Mouse (Mus musculus): ENCODE measurements around the gene Krtcap2.

Krtcap2 gene

DNA sequence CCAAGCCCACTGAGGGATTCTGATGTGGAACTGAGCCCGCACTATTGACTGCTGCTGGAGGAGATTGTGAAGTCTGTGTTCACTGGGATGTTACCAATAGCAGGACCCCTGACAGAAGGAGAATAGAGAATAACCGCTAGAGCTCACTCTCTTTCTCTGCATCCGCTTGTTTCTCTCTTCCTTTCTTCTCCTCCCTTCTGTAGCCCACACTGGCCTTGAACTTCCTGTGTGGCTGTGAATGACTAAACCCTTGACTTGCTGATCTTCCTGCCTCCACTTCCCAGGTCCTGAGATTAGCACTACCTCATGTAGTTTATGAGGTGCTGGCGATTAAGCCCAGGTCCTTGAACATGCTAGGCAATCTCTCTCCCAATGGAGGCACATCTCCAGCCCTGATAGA is 1.7 kb downstream of the Krtcap2 start:
- DNase-seq (ENCODE audit: low read depth), result no peak

DNA sequence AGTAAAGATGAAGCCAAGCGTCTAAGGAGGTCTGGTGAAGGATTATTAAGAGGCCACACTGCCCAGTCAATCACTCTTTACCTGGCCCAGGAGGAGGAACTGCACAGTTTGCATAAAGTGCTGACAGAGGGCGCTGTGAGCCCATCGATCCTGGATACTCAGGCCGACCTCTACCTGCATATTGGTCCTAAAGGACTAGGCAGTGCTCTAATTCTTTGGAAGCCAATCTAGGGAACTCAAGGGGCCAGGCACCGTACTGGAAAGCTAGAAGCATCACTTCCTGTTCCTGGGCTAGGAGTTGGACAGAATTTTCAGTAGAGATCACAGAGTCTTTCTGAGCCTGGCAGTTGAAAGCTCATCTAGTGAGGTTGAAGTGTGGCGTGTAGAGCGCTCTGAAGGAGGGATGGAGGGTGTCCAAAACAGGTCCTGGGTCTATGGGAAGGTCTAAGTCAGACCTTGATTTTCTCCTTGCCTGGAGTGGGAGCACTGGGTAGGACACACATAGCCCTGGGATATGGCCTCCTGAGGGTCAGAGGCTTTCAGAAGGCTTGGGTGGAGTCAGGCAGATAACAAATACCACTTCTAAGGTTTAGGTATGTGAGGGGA is 4.8 kb downstream of the Krtcap2 start:
- DNase-seq (ENCODE audit: low read depth), result peak; percentile 76

DNA sequence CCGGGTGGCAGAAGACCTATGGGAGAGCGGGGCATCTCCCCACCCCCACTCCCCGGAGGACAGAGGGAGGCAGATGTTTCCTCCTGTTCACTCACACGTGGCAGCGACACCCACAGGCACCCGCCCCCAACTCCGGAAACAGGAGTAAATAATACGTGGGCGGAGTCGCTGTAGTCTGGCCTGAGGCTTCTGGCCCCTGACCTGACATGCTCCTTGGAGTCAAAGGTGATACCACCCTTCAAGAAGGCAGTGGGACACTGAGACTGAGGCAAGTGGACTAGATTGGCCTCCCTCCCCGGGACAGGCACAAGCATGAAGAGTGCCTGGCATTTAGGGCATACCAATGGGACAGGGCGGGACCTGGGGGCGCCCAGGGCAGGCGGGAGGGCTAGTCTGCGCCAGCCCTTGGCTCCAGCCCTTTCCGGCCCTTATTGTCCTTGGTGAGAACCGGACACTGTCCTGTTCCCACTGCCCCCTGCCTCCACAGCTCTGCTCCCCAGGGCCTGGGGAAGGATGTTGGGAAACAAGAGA is 5.7 kb downstream of the Krtcap2 start:
- no peak for DNase-seq (ENCODE audit: low read depth)

DNA sequence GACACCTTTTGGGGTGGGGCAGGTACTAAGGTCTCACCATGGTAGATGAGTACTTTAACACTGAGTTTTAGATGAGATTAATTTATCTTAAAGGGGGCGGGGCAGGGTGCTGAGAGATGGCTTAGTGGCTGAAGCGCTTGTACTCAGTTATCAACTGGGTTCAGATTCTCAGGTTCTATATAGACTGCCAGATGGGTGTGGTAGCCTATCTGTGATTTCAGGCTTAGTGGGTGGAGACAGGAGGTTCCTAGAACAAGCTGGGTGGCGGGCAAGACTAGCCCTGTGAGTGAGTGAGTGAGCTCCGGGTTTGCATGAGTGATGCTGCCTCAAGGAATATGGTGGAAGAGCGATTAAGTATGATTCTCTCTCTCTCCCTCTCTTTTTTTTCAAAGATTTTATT is 9.2 kb downstream of the Krtcap2 start:
- no peak for DNase-seq (ENCODE audit: low read depth)

DNA sequence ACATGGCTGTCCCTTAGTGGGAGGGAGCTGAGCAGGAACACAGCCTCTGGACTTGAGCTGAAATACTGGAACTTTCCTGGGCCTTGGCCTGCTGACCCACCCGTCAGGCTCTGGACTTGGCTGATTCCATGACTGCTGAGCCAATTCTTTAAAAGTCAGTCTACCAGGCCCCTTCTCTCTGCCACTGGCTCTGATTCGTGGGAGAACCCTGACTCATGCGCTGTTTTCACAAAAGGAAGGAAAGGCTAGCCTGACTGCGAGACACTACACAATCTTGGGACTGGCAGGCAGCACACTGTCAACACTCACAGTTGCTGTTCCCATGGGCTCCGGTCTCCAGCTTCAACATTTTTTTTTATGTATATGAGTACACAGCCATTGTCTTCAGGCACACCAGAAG is 10.4 kb downstream of the Krtcap2 start:
- DNase-seq (ENCODE audit: low read depth), result peak; percentile 58

DNA sequence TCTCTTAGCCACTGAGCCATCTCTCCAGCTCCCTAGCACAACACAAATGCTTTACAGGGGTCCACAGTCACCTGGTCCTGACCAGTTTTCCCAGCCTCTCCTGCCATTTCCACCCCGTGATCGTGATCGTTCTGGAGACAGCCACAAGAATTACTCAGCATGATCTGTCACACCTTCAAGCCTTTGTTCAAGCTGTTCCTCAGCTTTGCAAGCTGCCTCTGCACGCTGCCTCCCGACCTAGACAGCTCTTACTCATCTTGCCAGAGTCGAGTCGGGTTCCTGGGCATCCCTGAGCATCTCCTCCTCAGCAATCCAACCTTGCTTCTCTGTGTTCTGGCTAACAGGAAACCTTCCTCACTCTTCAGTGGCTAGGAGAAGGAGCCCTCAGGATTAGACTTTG is 13.3 kb downstream of the Krtcap2 start, which contains the start of gene Dpm3:
Gene Dpm3, plus strand, starts transcription at position 283 of the 400 bp plus-strand sequence.
- DNase-seq (ENCODE audit: low read depth), result no peak

DNA sequence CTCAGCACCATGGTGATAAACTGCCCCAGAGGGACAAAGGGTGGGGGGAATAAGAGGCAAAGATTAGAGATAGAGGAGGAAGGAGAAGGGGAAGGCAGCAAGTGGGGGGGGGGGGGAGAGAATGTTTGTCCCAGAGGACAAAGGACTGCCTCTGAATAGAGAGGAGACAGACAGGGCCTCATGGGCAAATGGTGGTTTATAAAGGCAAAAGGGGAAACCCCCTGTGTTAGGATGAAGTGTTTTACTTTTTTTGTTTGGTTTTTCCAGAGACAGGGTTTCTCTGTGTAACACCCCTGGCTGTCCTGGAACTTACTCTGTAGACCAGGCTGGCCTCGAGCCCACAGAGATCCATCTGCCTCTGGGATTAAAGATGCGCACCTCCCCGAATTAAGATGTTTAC is 14.4 kb downstream of the Krtcap2 start:
- no peak for DNase-seq (ENCODE audit: low read depth)

DNA sequence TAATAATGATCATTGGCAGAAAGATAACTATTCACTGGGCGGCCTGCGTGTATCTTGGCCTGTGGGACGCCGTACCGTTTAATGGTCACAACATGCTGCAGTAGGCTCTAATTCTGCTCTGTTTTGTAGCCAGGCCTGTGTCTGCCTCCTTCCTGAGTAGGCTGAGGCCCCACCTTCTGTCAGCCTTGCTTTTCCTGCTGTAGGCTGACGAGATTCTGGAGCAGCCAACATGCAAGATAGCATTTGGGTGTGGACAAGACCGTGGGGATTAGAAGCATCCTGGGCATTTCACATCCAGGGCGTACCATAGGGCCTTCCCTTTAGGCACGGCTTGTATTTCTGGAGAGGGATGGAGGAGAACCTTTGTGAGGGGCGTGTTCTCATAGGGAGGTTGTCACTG is 16.7 kb downstream of the Krtcap2 start:
- DNase-seq (ENCODE audit: low read depth), result no peak

DNA sequence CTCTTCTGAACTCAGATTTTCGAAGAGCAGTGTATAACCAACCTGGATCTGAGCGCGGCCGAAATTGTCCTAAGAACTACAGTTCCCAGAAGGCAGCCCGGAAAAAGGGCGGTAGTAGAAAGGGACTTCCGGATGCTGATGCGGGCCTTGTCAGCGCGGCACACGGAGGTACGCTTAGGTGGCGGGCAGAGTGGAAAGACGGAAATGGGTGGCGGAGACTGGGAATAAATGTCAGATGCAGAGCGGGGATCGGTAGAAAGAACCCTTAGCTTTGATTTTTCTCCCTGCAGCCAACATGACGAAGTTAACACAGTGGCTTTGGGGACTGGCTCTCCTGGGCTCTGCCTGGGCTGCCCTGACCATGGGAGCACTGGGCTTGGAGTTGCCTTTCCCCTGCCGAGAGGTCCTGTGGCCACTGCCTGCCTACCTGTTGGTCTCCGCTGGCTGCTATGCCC is 20.7 kb downstream of the Krtcap2 start:
- peak; percentile 86 for DNase-seq (ENCODE audit: low read depth)

DNA sequence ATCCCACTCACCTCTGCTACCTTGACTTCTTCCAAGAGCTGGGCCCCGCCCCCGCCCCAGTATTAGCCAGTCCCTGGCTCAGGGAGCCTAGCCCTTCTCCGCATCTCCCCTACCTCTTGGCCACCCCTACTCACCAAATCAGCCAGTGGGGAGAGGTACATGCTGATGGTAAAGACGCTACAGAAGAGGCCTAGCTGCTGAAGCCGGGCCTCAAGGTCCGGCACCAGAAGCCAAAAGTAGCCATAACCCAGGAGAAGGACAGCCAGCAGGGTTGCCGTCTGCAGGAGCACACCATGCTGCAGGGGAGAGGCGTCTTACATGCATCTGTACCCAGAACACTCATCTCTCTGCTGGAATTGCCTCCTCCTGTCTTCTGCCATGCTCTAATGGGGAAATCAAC is 23.1 kb downstream of the Krtcap2 start:
- no peak for DNase-seq (ENCODE audit: low read depth)

DNA sequence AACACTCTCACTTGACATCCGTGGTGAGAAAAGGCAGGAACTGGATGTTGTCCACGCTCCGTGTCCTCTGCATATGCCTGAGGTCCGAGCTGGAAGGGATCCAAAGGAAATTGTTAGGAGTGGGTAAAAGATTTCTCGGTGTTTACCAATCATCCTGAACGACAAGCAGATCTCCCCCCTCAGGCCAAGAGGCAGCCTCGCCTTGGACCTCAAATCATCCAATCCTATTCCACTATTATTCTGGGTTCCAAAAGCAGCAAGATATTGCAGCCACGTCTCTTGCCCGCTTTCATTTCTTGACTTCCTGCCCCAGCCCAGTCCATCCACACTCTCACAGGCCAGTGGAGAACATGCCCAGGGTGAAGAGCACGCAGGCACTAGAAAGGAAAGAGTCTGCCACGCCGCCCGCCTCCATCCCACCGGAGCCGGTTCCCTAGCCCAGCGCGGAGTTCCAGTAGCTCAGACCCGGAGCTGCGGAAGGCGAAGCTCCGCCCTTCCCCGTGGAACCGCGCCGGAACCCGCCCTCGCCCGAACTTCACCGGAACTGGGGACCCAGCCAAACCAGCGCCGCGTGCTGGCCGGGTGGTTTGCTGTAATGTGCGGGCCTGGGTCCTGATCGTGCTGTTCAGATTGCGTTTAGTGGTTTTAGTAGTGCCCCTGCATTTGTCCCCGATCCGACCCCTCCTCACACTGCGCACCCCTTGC is 24.4 kb downstream of the Krtcap2 start, which contains the start of gene Slc50a1:
Gene Slc50a1, minus strand, starts transcription at position 520 of the 705 bp plus-strand sequence.
- peak; percentile 86 for DNase-seq (ENCODE audit: low read depth)

DNA sequence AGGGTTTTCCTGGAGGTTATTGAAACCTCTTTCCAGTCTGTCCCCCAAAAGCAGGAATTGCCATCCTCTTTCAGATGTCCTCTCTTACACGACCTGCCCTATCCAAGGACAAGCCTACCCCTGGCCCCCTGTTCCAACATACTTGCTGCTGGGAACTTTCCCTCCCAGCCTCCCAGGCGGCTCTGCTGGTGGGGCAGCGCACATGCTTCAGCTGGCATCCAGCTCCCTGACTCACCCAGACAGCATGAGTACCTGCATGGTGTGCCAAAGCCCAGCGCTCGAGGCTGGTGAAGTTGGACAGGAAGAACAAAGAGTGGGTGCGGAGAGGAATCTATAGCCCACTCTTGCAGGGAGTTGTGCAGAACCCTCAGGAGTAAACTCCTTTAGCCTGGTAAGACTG is 25.1 kb downstream of the Krtcap2 start:
- peak; percentile 88 for DNase-seq (ENCODE audit: low read depth)

DNA sequence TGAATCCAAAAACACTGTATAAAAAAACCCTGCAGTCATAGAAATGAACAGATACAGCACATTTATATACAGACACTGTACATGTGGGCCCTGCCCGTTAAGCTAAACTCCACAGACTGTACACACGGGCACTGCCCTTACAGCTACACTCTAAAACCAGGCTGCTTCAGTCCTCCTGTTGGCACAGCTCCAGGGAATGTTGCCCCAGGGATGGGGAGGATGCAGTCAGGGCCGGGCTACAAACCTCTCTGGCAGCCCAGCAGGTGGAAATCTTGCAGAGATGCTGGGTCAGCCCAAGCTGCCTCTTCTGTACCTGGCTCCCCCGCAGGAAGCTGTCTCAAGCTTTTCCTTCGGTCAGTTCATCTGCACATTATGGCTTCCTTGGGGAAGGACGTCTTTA is 26.0 kb downstream of the Krtcap2 start:
- peak; percentile 43 for DNase-seq (ENCODE audit: low read depth)

DNA sequence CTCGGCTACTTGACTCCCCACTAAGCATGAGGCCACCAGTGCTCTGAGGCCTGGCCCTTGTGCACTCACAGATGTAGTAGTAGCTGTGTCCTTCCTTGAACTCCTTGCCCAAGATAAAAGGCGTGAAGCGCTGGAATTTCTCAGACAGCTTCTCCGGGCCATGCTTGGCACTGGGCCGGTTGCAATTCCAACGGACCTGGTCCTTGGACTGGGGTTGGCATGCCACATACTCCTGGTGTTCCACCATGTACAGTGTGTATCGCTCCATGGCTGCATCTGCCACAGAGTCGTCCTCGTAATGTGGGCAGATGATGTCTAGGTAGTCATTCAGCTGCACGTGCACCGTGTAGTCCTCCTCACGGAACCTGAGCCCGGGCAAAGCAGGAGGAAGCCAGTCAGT is 30.3 kb downstream of the Krtcap2 start:
- DNase-seq (ENCODE audit: low read depth), result no peak

DNA sequence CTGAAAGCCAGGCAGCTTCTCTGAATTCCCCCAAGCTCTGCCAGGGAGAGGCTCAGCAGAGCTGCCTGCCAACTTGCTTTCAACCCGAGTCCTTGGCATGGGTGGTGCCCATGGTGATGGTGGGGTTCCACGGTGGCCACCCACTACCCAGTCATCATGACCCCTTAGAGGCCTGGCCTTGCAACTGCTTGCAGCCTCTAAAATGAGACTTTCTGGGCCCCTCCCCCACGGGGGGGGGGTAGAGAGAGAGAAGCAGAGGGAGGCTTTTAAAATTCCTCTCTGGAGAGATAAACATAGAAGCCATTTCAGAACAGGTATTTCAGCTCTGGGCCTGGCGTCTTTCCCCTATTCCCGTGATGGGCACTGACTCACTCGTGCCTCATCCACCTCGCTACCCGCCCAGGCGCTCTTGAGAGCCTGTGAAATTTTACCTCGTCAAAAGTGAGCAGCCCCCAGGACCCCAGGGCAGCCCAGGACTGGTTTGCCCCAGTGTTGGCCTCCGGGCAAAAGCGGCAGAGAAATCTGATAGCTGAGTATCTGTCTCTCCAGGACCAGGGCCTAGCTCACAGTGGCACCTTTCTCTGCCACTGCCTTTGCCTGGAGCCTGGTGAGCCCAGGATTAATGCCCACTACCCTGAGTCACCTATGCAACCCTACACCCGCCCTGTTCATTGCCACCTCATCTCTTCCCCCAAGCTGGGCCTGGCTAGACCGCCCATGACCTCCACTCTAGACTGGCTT is 31.7 kb downstream of the Krtcap2 start:
- peak; percentile 68 for DNase-seq (ENCODE audit: low read depth)

DNA sequence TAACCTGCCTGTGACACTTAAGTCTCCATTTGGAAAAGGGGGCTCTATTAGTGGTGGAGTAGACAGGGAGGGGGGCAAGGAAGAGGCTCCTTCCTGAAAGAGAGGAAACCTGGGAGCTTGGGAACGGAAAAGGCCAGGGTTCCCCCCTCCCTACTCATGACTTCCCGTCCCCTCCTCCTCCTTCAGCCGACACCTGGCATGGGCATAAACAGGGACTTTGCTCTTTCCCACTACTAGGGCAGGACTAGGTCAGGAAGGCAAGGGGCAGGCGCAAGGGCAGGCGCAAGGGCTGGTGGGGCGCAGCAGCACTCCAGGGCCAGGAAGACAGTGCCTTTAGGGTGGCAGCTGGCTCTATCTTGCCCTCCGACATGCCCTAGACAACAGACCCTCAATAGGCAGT is 32.3 kb downstream of the Krtcap2 start:
- DNase-seq (ENCODE audit: low read depth), result no peak

DNA sequence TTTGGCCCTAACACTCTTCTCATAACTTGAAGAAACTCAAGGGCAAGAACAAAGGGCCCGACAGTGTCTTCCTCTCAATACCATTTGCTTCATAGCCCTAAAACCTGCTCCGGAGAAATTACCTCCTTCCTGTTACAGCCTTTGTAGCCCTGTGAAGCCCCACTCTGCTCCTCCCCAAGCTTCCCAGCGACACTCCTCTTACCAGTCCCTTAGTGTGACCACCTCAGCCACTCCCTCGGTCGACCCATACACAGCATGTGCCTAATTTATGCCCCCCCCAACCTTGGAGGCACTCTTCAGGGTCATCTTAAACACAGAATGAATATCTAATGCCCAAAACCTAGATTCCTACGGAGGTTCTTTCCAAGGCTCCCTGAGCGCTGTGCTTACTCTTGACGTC is 32.9 kb downstream of the Krtcap2 start:
- no peak for DNase-seq (ENCODE audit: low read depth)

DNA sequence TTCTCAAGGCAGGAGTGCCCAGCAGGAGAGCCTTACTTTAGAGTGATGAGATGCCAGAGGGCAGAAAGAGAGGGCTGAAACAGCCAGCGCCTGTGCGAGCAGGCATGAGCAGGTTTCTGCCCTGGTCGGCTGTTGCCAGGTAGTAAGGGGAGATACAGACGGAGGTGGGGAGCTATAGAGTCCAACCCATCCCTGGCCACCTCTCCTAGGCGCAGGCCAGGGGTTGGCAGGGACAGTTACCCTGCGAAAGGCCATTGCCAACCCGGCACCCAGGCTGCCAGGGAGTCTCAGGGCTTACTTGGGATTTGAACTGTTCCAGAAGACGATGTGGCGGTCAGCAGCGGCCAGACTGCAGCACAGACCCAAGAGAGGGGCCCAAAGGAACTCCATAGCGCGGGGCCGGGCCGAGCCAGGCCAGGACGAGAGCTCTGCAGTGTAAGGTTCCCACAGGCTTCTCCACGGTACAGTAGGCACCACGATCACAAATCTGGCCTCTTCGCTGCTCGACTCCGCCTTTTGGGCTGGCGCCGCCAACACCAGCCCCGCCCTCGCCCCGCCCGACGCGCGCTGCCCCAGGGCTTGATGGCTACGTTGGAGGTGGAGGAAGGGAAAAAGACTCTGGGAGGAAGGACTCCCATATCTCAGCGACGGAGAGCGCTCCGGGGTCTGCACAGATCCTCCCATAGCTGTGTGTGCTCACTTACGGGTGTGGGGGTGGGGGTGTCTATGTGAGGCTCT is 33.6 kb downstream of the Krtcap2 start:
- DNase-seq (ENCODE audit: low read depth), result peak; percentile 93

DNA sequence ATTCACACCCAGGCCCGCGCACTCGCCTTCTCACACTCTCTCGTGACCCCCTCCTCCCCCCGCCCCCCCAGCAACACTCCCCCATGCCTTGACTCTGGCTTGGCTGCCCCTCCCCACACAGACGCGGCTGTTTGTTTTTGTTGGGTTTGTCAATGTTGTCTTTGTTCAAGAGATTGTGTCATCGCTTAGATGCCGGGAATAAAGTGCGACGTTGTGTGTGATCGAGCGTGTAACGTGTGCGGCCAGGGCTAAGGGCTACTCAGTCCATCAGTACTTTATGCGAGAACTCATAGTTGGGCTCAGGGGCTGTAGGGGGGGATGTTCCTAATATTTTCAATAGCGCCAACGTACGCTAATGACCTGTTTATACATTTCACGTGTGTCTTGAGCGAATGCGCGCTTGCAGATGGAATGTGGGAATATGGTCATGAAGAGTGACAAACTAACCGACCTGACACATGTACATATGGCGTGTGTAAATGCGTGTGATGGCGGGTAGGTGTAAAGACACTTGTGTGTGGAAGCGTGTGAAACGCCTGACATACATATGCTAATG is 34.4 kb downstream of the Krtcap2 start:
- peak; percentile 68 for DNase-seq (ENCODE audit: low read depth)

DNA sequence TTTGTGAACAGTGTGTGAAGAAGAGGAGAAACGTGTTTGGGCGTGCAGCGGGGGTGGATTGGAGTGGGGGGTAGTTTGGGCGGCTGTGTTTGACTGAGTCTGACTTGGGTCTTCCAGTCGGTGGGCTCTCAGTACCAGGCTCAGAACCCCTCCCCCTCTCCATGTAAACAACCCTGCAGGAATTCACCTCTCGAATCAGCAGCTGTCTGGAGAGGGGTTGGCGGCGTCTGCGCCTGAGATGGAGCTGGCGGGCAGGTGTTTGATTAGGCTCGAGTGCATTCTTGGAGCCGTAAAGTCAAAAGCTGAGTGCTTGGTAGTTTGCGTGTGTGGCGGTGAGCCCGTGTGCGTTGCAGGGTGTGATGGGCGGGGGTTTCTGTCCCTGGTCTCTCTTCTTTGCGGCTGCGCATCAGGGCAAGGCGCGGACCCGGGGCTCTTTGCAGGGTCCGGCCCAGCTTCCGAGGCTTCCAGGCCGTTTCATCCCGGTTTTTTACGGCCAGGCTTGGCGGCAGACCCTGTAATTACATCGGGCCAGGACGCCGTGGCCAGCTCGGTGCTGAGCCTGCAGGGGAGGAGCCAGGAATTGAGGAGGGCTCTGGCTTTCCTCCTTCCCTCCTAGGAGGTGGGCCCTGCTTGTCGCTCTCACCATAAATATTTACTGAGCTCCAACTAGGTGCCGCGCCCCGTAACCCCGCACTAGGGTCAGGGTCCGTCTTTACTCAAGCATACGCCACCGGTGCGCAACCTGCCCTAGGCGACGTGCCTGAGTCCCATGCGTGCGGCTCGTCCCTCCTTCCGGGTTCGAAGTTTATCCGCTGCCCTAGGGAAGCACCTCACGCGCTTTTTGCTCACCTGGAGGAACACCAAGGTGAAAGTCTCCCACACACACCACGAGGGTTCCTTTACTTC is 35.1 kb downstream of the Krtcap2 start, which contains the start of gene Efna1:
Gene Efna1, minus strand, starts transcription at position 537 of the 906 bp plus-strand sequence.
- peak; percentile 60 for DNase-seq (ENCODE audit: low read depth)

Data from NIH3T3 (cell line).